Mouse (Mus musculus): ENCODE data around the gene Ifna16. TPM values are rescaled to one million over a fixed set of nuclear protein-coding genes. Genes with fewer than 3 reads are reported as not detected.

Gene Ifna16
- polyA plus RNA-seq, 1 experiment from 2014 or later, result not detected

GRCm38 (mm10) chr4:88634311-88634710, 42.4 kb downstream of the Ifna16 start, which contains the start of gene C87499:
TSS of gene C87499 (minus strand) at chr4:88634411.
- H3K36me3 ChIP-seq, result no peaks in the 10 kb centered on the region
- H3K4me3 ChIP-seq, result no peak within 1 kb of the TSS
- H3K4me1 ChIP-seq (replicated peaks), result no peaks in the 10 kb centered on the region
- no peaks in the 10 kb centered on the region for H3K27me3 ChIP-seq (ENCODE audit: insufficient read depth, poor library complexity, severe bottlenecking)
- no peaks in the 10 kb centered on the region for H3K9me3 ChIP-seq
- no peak for DNase-seq (ENCODE audit: low spot score)
- no peak within 1 kb of the TSS for H3K27ac ChIP-seq
- 89% methylated on average over 4 of the region's 4 CpGs for WGBS

Other genes starting within 250 kb of the Ifna16 start
- 3.1 and 4.6 TPM in 2 replicates for gene Hacd4, start 238.0 kb downstream of the Ifna16 start, polyA plus RNA-seq (2016; fragmentation: Nextera tagmentation; extraction: Ambion mirVana)
- gene Ifnb1, start 154.2 kb downstream of the Ifna16 start, polyA plus RNA-seq (2016; fragmentation: Nextera tagmentation; extraction: Ambion mirVana), result not detected in 2 replicates
- gene Ifna15, start 118.7 kb downstream of the Ifna16 start, polyA plus RNA-seq (2016; fragmentation: Nextera tagmentation; extraction: Ambion mirVana), result not detected in 2 replicates
- not detected in 2 replicates for gene Ifna14, start 105.1 kb downstream of the Ifna16 start, polyA plus RNA-seq (2016; fragmentation: Nextera tagmentation; extraction: Ambion mirVana)
- gene Ifna9, start 84.5 kb downstream of the Ifna16 start, polyA plus RNA-seq (2016; fragmentation: Nextera tagmentation; extraction: Ambion mirVana), result not detected in 2 replicates
- not detected in 2 replicates for gene Ifna12, start 73.5 kb downstream of the Ifna16 start, polyA plus RNA-seq (2016; fragmentation: Nextera tagmentation; extraction: Ambion mirVana)
- not detected in 2 replicates for gene C87499, start 42.5 kb downstream of the Ifna16 start, polyA plus RNA-seq (2016; fragmentation: Nextera tagmentation; extraction: Ambion mirVana)
- not detected in 2 replicates for gene Ifna13, start 32.5 kb downstream of the Ifna16 start, polyA plus RNA-seq (2016; fragmentation: Nextera tagmentation; extraction: Ambion mirVana)
- not detected in 2 replicates for gene Ifna2, start 7.0 kb upstream of the Ifna16 start, polyA plus RNA-seq (2016; fragmentation: Nextera tagmentation; extraction: Ambion mirVana)
- gene Ifnab, start 14.4 kb upstream of the Ifna16 start, polyA plus RNA-seq (2016; fragmentation: Nextera tagmentation; extraction: Ambion mirVana), result not detected in 2 replicates
- gene Gm26566, start 44.9 kb upstream of the Ifna16 start, polyA plus RNA-seq (2016; fragmentation: Nextera tagmentation; extraction: Ambion mirVana), result 0.68 and 1.3 TPM in 2 replicates
- gene Klhl9, start 45.5 kb upstream of the Ifna16 start, polyA plus RNA-seq (2016; fragmentation: Nextera tagmentation; extraction: Ambion mirVana), result 74.4 and 90.5 TPM in 2 replicates
- not detected in 2 replicates for gene Gm13271, start 77.9 kb upstream of the Ifna16 start, polyA plus RNA-seq (2016; fragmentation: Nextera tagmentation; extraction: Ambion mirVana)
- gene Gm13283, start 83.2 kb upstream of the Ifna16 start, polyA plus RNA-seq (2016; fragmentation: Nextera tagmentation; extraction: Ambion mirVana), result 0.34 TPM in 1 of 2 replicates, not detected in the other
- 0.22 TPM in 1 of 2 replicates, not detected in the other for gene Gm13290, start 96.9 kb upstream of the Ifna16 start, polyA plus RNA-seq (2016; fragmentation: Nextera tagmentation; extraction: Ambion mirVana)
- not detected in 2 replicates for gene Gm13289, start 100.0 kb upstream of the Ifna16 start, polyA plus RNA-seq (2016; fragmentation: Nextera tagmentation; extraction: Ambion mirVana)
- gene Gm13272, start 102.9 kb upstream of the Ifna16 start, polyA plus RNA-seq (2016; fragmentation: Nextera tagmentation; extraction: Ambion mirVana), result not detected in 2 replicates
- 0.31 TPM in 1 of 2 replicates, not detected in the other for gene Ifnz, start 105.2 kb upstream of the Ifna16 start, polyA plus RNA-seq (2016; fragmentation: Nextera tagmentation; extraction: Ambion mirVana)
- not detected in 2 replicates for gene Gm13276, start 108.8 kb upstream of the Ifna16 start, polyA plus RNA-seq (2016; fragmentation: Nextera tagmentation; extraction: Ambion mirVana)
- not detected in 2 replicates for gene Gm13277, start 111.7 kb upstream of the Ifna16 start, polyA plus RNA-seq (2016; fragmentation: Nextera tagmentation; extraction: Ambion mirVana)
- not detected in 2 replicates for gene Gm13278, start 114.6 kb upstream of the Ifna16 start, polyA plus RNA-seq (2016; fragmentation: Nextera tagmentation; extraction: Ambion mirVana)
- not detected in 2 replicates for gene Gm13275, start 117.6 kb upstream of the Ifna16 start, polyA plus RNA-seq (2016; fragmentation: Nextera tagmentation; extraction: Ambion mirVana)
- not detected in 2 replicates for gene Gm13279, start 120.5 kb upstream of the Ifna16 start, polyA plus RNA-seq (2016; fragmentation: Nextera tagmentation; extraction: Ambion mirVana)
- 0.10 and 0.40 TPM in 2 replicates for gene Gm13285, start 122.7 kb upstream of the Ifna16 start, polyA plus RNA-seq (2016; fragmentation: Nextera tagmentation; extraction: Ambion mirVana)
- not detected in 2 replicates for gene Gm13287, start 126.3 kb upstream of the Ifna16 start, polyA plus RNA-seq (2016; fragmentation: Nextera tagmentation; extraction: Ambion mirVana)
- gene Gm13288, start 128.6 kb upstream of the Ifna16 start, polyA plus RNA-seq (2016; fragmentation: Nextera tagmentation; extraction: Ambion mirVana), result not detected in 2 replicates
- gene Ifna7, start 139.3 kb upstream of the Ifna16 start, polyA plus RNA-seq (2016; fragmentation: Nextera tagmentation; extraction: Ambion mirVana), result not detected in 2 replicates
- gene Ifna11, start 143.0 kb upstream of the Ifna16 start, polyA plus RNA-seq (2016; fragmentation: Nextera tagmentation; extraction: Ambion mirVana), result not detected in 2 replicates
- gene Ifna6, start 150.5 kb upstream of the Ifna16 start, polyA plus RNA-seq (2016; fragmentation: Nextera tagmentation; extraction: Ambion mirVana), result not detected in 2 replicates
- gene Ifna5, start 158.6 kb upstream of the Ifna16 start, polyA plus RNA-seq (2016; fragmentation: Nextera tagmentation; extraction: Ambion mirVana), result not detected in 2 replicates
- not detected in 2 replicates for gene Ifna4, start 164.9 kb upstream of the Ifna16 start, polyA plus RNA-seq (2016; fragmentation: Nextera tagmentation; extraction: Ambion mirVana)
- gene Ifna1, start 173.2 kb upstream of the Ifna16 start, polyA plus RNA-seq (2016; fragmentation: Nextera tagmentation; extraction: Ambion mirVana), result not detected in 2 replicates
- gene Ifne, start 203.3 kb upstream of the Ifna16 start, polyA plus RNA-seq (2016; fragmentation: Nextera tagmentation; extraction: Ambion mirVana), result not detected in 2 replicates

Measured in hindbrain, embryonic 10.5 days (tissue).